Mouse (Mus musculus) hindbrain, embryonic 11.5 days (tissue): ENCODE data around the gene Ndufv3. TPM values are rescaled to one million over a fixed set of nuclear protein-coding genes. Genes with fewer than 3 reads are reported as not detected.
"Not testable (repeated sequence)": the region's sequence is repeated elsewhere in the genome, so short reads cannot be mapped to it uniquely, and the experiment has no call there.

Source experiments
- ATAC-seq: fragments of 200-750 bp; cut with Nextera tagmentation; 2 replicates; pipeline ENCODE4 v1.8.0; 2017; ENCODE audit warnings: mild to moderate bottlenecking, moderate TSS enrichment, moderate library complexity; ENCODE audit not compliant: low FRiP score
- DNase-seq: peaks from one replicate; pipeline ENCODE4 v3.0.0-alpha.2; 2015; ENCODE audit warnings: low spot score
- H3K27ac ChIP-seq: fragments of 300-500 bp; sonication (generic); 2 replicates; pipeline ENCODE4 v1.5.1; 2014; ENCODE audit warnings: mild to moderate bottlenecking, low read depth, low read length
- H3K27me3 ChIP-seq: fragments of 300-500 bp; sonication (generic); 2 replicates; pipeline ENCODE4 v1.6.1; 2014; ENCODE audit warnings: mild to moderate bottlenecking, low read length, moderate library complexity, mixed read lengths; ENCODE audit not compliant: control insufficient read depth, insufficient read depth
- H3K36me3 ChIP-seq: fragments of 300-500 bp; sonication (generic); 2 replicates; pipeline ENCODE4 v1.6.1; 2014; ENCODE audit warnings: mild to moderate bottlenecking, low read length, moderate library complexity, mixed read lengths; ENCODE audit not compliant: control insufficient read depth, insufficient read depth
- H3K4me1 ChIP-seq: fragments of 300-500 bp; sonication (generic); replicated peaks from 2 replicates; pipeline ENCODE4 v1.6.1; 2014; ENCODE audit warnings: low read length, mixed read lengths; ENCODE audit not compliant: control insufficient read depth, insufficient read depth
- H3K4me2 ChIP-seq: fragments of 300-500 bp; sonication (generic); replicated peaks from 2 replicates; pipeline ENCODE4 v1.6.1; 2014; ENCODE audit warnings: mild to moderate bottlenecking, low read depth, low read length
- H3K4me3 ChIP-seq: fragments of 300-500 bp; sonication (generic); 2 replicates; pipeline ENCODE4 v1.5.1; 2014; ENCODE audit warnings: low read depth, low read length
- H3K9ac ChIP-seq: fragments of 300-500 bp; sonication (generic); 2 replicates; pipeline ENCODE4 v1.6.1; 2014; ENCODE audit warnings: low read depth, low read length
- H3K9me3 ChIP-seq: fragments of 300-500 bp; sonication (generic); 2 replicates; pipeline ENCODE4 v1.6.1; 2016; ENCODE audit warnings: low read length; ENCODE audit not compliant: control insufficient read depth
- WGBS: fragments of 180-500 bp; shearing (Covaris S2); extraction: QIAGEN DNeasy Blood & Tissue Kit; methylation state at CpG from one replicate; pipeline ENCODE4 v1.1.7; 2014; 5-methylcytosine and 5-hydroxymethylcytosine counted together
- polyA plus RNA-seq: library from polyadenylated mRNA; unstranded; fragments of >200 nt; fragmentation: Nextera tagmentation; extraction: Ambion mirVana; gene quantifications from 2 replicates; pipeline ENCODE4 v1.2.1, GENCODE M21; 2014

Gene Ndufv3
- polyA plus RNA-seq, 1 experiment from 2014 or later, result 253 TPM

DNA sequence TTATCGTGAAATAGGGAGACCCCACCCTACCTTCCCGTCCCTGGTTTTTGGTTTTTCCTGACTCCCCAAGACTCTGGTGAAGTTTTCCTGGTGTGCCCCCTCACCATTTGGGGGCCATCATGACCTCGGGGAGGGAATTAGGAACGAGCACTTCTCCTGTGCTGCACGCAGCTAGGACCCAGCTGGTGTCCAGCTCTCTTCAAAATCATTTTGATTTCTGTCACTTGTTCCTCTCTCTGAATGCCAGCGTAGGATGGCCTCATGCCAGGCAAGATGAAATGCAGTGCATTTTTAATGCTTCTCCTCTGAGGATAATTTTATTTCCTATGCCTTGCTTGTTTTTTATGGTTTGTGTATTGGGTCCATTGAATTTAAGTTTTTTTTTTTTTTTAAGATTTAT, 2.0 kb downstream of the Ndufv3 start:
- Histone ChIP-seq H3K9ac (no peak overlapping the region), H3K27me3 (no peaks in the 10 kb centered on the region), H3K36me3 (no peaks in the 10 kb centered on the region), H3K9me3 (no peaks in the 10 kb centered on the region), H3K4me1 (no peaks in the 10 kb centered on the region; the same call in 1 of the 2 replicates), H3K27ac (no peak overlapping the region), H3K4me3 (no peak overlapping the region), H3K4me2 (no peak overlapping the region)
- WGBS, result 90% methylated on average over 6 of the region's 6 CpGs
- ATAC-seq (no peak), DNase-seq (no peak)

DNA sequence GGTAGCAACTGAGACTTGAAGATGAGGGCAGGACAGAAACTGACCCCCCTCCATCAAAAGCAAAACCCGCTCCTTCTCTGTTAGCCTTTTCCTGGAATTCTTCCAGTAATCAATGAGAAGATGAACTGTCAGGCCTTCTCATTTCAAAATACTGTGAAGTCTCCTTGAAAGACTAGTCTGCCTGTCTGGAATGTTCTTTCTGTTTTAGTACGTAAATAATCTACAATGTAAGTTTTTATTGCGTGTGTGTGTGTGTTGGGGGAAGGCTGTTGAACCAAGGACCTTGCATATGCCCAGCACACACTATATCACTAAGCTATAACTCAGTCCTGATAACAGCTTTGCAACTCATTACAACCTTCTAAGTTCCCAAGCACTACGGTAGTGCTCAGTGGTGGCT, 5.2 kb downstream of the Ndufv3 start:
- DNase-seq (no peak), ATAC-seq (no peak)
- H3K27me3 ChIP-seq, result no peaks in the 10 kb centered on the region
- no peaks in the 10 kb centered on the region for H3K9me3 ChIP-seq
- H3K36me3 ChIP-seq, result 0 out of 2 replicates have a peak, but pooled peaks cover 6% of the 10 kb centered on the region
- H3K4me1 ChIP-seq, result no peaks in the 10 kb centered on the region; the same call in 1 of the 2 replicates
- no peak overlapping the region for H3K9ac ChIP-seq
- H3K27ac ChIP-seq, result no peak overlapping the region
- H3K4me3 ChIP-seq, result no peak overlapping the region
- WGBS, result 96% methylated on average over 4 of the region's 4 CpGs
- H3K4me2 ChIP-seq, result no peak overlapping the region

DNA sequence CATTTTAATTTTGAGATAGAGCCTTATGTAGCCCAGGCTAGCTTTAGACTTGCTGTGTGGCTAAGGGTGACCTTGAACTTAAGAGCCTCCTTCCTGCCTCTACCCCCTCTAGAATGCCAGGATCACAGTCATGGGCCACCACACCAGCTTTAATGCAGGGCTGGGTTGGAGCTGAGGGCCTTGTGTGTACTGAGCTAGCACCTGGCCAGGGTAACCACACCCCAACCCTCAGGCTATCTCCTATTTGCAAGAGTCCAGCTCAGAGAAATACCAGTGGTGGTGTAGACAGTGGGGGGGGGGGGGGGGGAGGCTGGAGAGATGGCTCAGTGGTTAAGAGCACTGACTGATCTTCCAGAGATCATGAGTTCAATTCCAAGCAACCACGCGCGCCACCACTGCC, 5.9 kb downstream of the Ndufv3 start:
- Histone ChIP-seq H3K27me3 (no peaks in the 10 kb centered on the region), H3K4me2 (no peak overlapping the region), H3K9ac (no peak overlapping the region), H3K27ac (no peak overlapping the region), H3K4me3 (no peak overlapping the region), H3K36me3 (0 out of 2 replicates have a peak, but pooled peaks cover 6% of the 10 kb centered on the region), H3K4me1 (no peaks in the 10 kb centered on the region; the same call in 1 of the 2 replicates), H3K9me3 (no peaks in the 10 kb centered on the region)
- no peak for DNase-seq
- no peak for ATAC-seq
- WGBS, result 100% methylated on average over 3 of the region's 3 CpGs

DNA sequence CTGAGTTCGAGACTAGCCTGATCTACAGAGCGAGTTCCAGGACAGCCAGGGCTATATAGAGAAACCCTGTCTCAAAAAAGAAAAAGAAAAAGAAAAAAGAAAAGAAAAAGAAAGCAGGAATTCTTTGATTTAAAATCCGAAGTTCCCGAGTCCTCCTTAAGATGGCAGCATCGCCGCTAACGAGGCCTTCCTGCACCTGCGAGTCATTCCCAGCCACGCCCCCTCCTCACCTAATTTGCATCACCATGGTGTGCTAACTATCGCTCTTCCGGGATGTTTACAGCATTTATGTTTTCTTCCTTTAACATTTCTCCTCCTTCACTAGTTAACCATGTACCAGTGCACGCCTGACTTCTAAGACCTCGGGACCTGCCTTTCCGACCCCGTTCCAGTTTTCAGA, 9.4 kb downstream of the Ndufv3 start:
- peak; percentile 69 for DNase-seq
- Histone ChIP-seq H3K9me3 (no peaks in the 10 kb centered on the region), H3K36me3 (0 out of 2 replicates have a peak, but pooled peaks cover 6% of the 10 kb centered on the region), H3K4me3 (no peak overlapping the region), H3K27me3 (no peaks in the 10 kb centered on the region), H3K9ac (no peak overlapping the region), H3K4me2 (no peak overlapping the region), H3K27ac (no peak overlapping the region), H3K4me1 (no peaks in the 10 kb centered on the region)
- ATAC-seq, result no peak
- 28% methylated on average over 15 of the region's 15 CpGs for WGBS

DNA sequence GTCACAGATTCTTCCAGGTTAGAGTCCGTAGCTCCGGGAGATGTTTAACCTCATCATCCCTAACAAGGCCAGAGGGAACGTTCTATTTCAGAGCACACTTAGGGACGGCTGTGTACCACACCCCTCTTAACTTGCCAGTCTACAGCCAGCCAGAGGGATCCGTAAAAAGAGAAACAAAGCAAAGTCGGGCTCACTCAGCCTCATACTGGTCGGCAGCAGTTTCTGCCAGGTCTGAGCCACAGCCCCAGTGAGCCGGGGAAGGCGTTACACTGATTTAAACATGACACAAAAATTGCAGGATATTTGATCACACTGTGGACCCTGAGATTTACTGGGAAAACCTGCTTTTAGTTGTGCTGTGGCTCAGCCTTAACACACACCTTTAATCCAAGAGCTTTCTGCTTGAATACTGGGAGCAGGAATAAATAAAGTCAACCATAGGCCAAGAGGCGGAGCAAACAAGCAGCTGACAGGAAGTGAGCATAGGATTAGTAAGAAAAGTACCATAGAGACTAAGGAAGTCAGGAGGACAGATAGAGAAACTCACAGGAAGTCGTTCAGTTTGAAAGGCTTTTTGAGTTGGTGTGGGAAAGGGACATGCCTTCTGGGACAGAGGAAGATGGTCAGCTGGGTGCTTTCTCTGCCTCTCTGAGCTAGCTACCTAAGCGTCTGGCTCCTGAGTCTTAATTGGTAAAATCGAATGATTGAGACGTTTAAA, 11.7 kb downstream of the Ndufv3 start:
- Histone ChIP-seq H3K27ac (no peak overlapping the region), H3K9me3 (no peaks in the 10 kb centered on the region), H3K9ac (no peak overlapping the region), H3K4me3 (no peak overlapping the region), H3K27me3 (no peaks in the 10 kb centered on the region), H3K36me3 (0 out of 2 replicates have a peak, but pooled peaks cover 6% of the 10 kb centered on the region), H3K4me2 (no peak overlapping the region), H3K4me1 (peaks cover 5% of the 10 kb centered on the region)
- DNase-seq (no peak), ATAC-seq (no peak)
- WGBS, result 86% methylated on average over 14 of the region's 14 CpGs

DNA sequence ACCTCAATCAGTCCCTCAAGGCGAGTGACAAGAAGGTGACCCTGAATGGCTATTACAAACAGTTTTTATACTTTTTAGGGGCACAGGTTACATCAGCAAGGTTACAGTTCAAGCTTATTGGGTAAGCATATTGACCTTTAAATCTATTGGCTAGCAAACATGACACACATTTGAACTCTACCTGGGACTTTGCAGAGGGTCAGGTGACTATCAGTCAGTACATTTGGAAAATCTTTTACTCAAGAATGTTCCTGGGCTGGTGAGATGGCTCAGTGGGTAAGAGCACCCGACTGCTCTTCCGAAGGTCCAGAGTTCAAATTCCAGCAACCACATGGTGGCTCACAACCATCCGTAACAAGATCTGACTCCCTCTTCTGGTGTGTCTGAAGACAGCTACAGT, 12.4 kb downstream of the Ndufv3 start:
- not testable (repeated sequence) for H3K4me3 ChIP-seq, ATAC-seq, H3K27ac ChIP-seq, H3K36me3 ChIP-seq, DNase-seq, H3K9ac ChIP-seq, H3K27me3 ChIP-seq, H3K9me3 ChIP-seq, H3K4me2 ChIP-seq, H3K4me1 ChIP-seq
- 84% methylated on average over 3 of the region's 4 CpGs for WGBS

DNA sequence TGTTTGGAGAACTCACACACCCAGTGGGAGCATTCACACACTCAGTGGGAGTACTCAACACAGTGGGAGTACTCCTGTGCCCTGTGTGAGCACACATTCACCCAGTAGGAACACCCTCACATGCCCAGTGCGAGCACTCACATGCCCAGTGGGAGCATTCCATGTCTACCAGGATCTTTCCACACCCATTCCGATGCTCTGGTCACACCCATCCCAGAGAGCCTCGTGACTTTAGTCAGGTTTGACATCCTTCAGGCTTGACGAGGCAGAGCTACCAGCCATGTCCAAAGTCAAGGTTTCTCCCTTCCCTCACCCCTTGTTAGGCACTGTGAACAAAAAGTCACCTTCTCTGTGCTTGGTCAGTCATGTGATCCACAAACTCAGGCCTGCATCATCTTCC, 15.4 kb downstream of the Ndufv3 start:
- no peak overlapping the region for H3K9ac ChIP-seq
- H3K4me2 ChIP-seq, result no peak overlapping the region
- peak overlapping the region; percentile 84 for H3K27ac ChIP-seq
- H3K9me3 ChIP-seq, result no peaks in the 10 kb centered on the region
- no peaks in the 10 kb centered on the region for H3K36me3 ChIP-seq
- H3K4me1 ChIP-seq, result peaks cover 5% of the 10 kb centered on the region
- H3K27me3 ChIP-seq, result no peaks in the 10 kb centered on the region
- DNase-seq (no peak), ATAC-seq (peak; percentile 33)
- no peak overlapping the region for H3K4me3 ChIP-seq
- WGBS, result 76% methylated on average over 4 of the region's 4 CpGs

DNA sequence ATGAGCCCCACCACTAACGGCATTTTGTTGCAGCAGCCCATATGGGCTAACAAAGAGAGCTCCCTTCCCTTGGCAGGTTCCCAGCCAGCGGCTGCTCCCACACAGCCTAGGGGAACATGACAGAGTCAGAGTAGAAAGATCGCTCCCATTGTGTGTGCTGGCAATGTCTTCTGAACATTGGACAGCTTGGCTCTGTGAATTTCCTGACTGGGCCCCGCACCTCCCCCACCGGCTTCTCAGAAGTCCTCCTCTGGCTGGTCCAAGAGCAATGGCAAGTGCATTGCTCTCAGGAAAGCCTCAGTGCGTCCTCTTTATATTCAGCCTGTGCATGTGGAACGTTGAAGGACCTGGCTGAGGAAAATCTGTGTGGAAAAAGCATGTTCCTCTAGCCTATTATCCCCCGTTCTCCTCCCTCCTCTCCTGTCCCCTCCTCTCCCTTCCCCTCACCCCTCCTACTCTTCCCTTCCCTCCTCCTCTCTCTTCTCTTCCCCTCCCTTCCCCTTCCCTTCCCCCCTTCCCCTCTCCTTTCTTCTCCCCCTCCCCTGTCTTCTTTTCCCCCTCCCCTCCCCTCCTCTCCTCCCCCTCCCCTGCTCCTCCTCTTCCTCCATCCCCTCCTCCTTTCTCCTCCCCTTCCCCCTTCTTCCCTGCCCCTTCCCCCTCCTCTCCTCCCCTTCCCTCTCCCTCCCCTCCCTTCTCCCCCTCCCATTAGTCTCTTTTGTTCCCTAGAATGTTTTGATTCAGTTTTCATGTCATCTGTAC, 16.1 kb downstream of the Ndufv3 start:
- Histone ChIP-seq H3K27me3 (no peaks in the 10 kb centered on the region), H3K9ac (peak overlapping the region; percentile 43), H3K27ac (peak overlapping the region; percentile 84), H3K36me3 (no peaks in the 10 kb centered on the region), H3K4me2 (peak overlapping the region; percentile 5; the same call in 1 of the 2 replicates), H3K4me3 (no peak overlapping the region), H3K9me3 (no peaks in the 10 kb centered on the region), H3K4me1 (peaks cover 5% of the 10 kb centered on the region)
- DNase-seq, result peak; percentile 55
- peak; percentile 75 for ATAC-seq
- WGBS, result 33% methylated on average over 8 of the region's 8 CpGs
